Mouse (Mus musculus): Measurements from ENCODE around the gene Slc4a1ap.

GRCm38 (mm10) chr5:31520556-31520955 is 6.2 kb upstream of the Slc4a1ap start:
- TF ChIP-seq CTCF (IDR thresholded peaks at IDR 0.05; ENCODE audit: borderline replicate concordance, control insufficient read depth, extremely low read depth, insufficient read depth, low read length, poor library complexity) = no peak
- no peak for TF ChIP-seq POLR2A (IDR thresholded peaks at IDR 0.05; ENCODE audit: control insufficient read depth, extremely low read depth, insufficient read depth, low read length, poor library complexity)

Measured in thymus, adult 2 months (tissue).